Mouse (Mus musculus) myocyte (in vitro differentiated cells): ENCODE results near the gene Dnal1. TPM values are rescaled to one million over a fixed set of nuclear protein-coding genes. Genes with fewer than 3 reads are reported as not detected.

Source experiments
- H3K27me3 ChIP-seq: one replicate; pipeline ENCODE4 v1.6.1; 2011; ENCODE audit not compliant: control insufficient read depth, insufficient read depth, insufficient read length
- H3K36me3 ChIP-seq: one replicate; pipeline ENCODE4 v1.6.1; 2011; ENCODE audit not compliant: control insufficient read depth, insufficient read depth
- H3K4me2 ChIP-seq: one replicate; pipeline ENCODE4 v1.6.1; 2011; ENCODE audit warnings: low read depth, control low read depth
- H3K4me3 ChIP-seq: one replicate; pipeline ENCODE4 v1.5.1; 2011; ENCODE audit warnings: mild to moderate bottlenecking, control low read depth, moderate library complexity
- H3K79me2 ChIP-seq: one replicate; pipeline ENCODE4 v1.6.1; 2011; ENCODE audit not compliant: control insufficient read depth, insufficient read depth
- H3ac ChIP-seq: one replicate; pipeline ENCODE4 v1.6.1; 2011; ENCODE audit not compliant: control insufficient read depth, insufficient read length
- CEBPB ChIP-seq: IDR thresholded peaks from 2 replicates; pipeline ENCODE4 v1.6.1; 2011; ENCODE audit warnings: mild to moderate bottlenecking, moderate library complexity; ENCODE audit not compliant: poor library complexity, insufficient read depth, severe bottlenecking
- E2F4 ChIP-seq: IDR thresholded peaks from one replicate; pipeline ENCODE4 v1.6.1; 2011; ENCODE audit warnings: mild to moderate bottlenecking, control low read depth, moderate library complexity; ENCODE audit not compliant: insufficient read depth
- MAX ChIP-seq: IDR thresholded peaks from one replicate; pipeline ENCODE4 v1.6.1; 2011; ENCODE audit warnings: low read depth, mild to moderate bottlenecking, control low read depth
- MYOD1 ChIP-seq, 3 experiments: IDR thresholded peaks; one replicate each; pipeline ENCODE4 v1.6.1; 2011; ENCODE audit warnings: control low read depth in 2 of 3, low read depth in 2 of 3, mild to moderate bottlenecking in 2 of 3, moderate library complexity in 1 of 3; ENCODE audit not compliant: insufficient read length in 2 of 3, control insufficient read depth in 1 of 3
- MYOG ChIP-seq, 3 experiments: IDR thresholded peaks; one replicate each; pipeline ENCODE4 v1.6.1; 2011; ENCODE audit warnings: control low read depth in 2 of 3, low read depth in 2 of 3, mild to moderate bottlenecking in 2 of 3; ENCODE audit not compliant: insufficient read length in 2 of 3, control insufficient read depth in 1 of 3, insufficient read depth in 1 of 3
- POLR2A ChIP-seq: IDR thresholded peaks from one replicate; pipeline ENCODE4 v1.6.1; 2011; ENCODE audit warnings: low read depth, mild to moderate bottlenecking, control low read depth, moderate library complexity; ENCODE audit not compliant: insufficient read length
- POLR2AphosphoS2 ChIP-seq: IDR thresholded peaks from one replicate; pipeline ENCODE4 v1.6.1; 2011; ENCODE audit warnings: low read depth, control low read depth; ENCODE audit not compliant: insufficient read length
- REST ChIP-seq: IDR thresholded peaks from one replicate; pipeline ENCODE4 v1.6.1; 2011; ENCODE audit warnings: mild to moderate bottlenecking, control low read depth, moderate library complexity; ENCODE audit not compliant: insufficient read depth, insufficient read length
- SRF ChIP-seq: IDR thresholded peaks from one replicate; pipeline ENCODE4 v1.6.1; 2011; ENCODE audit warnings: low read depth; ENCODE audit not compliant: control insufficient read depth, insufficient read length
- TCF12 ChIP-seq: IDR thresholded peaks from one replicate; pipeline ENCODE4 v1.6.1; 2011; ENCODE audit warnings: mild to moderate bottlenecking, control low read depth; ENCODE audit not compliant: poor library complexity, insufficient read depth, severe bottlenecking
- TCF3 ChIP-seq: IDR thresholded peaks from one replicate; pipeline ENCODE4 v1.6.1; 2011; ENCODE audit warnings: low read depth, control low read depth; ENCODE audit not compliant: insufficient read length
- USF1 ChIP-seq: IDR thresholded peaks from one replicate; pipeline ENCODE4 v1.6.1; 2011; ENCODE audit warnings: low read depth, mild to moderate bottlenecking, control low read depth, moderate library complexity
- polyA plus RNA-seq: library from polyadenylated mRNA; unstranded; fragments of >200 nt; fragmentation: generic; extraction: Trizol; gene quantifications from one replicate; pipeline ENCODE4 v1.2.1, GENCODE M21; 2012; ENCODE audit warnings: missing spikeins

The Dnal1 gene
- polyA plus RNA-seq, 1 experiment = 11.4 TPM

GRCm38 (mm10) chr12:84152352-84153190 is 38.4 kb downstream of the Dnal1 start:
- TF ChIP-seq USF1 (no peak), MYOG (IDR thresholded peaks at IDR 0.05; ENCODE audit: control insufficient read depth in 1 of 3, insufficient read depth in 1 of 3, insufficient read length in 2 of 3, low read depth in 2 of 3) (no peak), TCF12 (no peak), E2F4 (no peak), TCF3 (no peak), CEBPB (no peak), POLR2A (no peak)
- peaks cover 32% of the 10 kb centered on the region for H3K36me3 ChIP-seq

GRCm38 (mm10) chr12:84153414-84153813 is 39.2 kb downstream of the Dnal1 start:
- H3K4me3 ChIP-seq = no peak overlapping the region
- H3K27me3 ChIP-seq = no peaks in the 10 kb centered on the region
- H3K79me2 ChIP-seq = no peaks in the 10 kb centered on the region
- peaks cover 37% of the 10 kb centered on the region for H3K36me3 ChIP-seq
- TF ChIP-seq E2F4 (no peak), TCF3 (no peak), POLR2A (no peak), REST (no peak), POLR2AphosphoS2 (no peak), SRF (no peak), TCF12 (no peak), MAX (no peak), USF1 (no peak), MYOG (IDR thresholded peaks at IDR 0.05; ENCODE audit: control insufficient read depth in 1 of 3, insufficient read depth in 1 of 3, insufficient read length in 2 of 3, low read depth in 2 of 3) (no peak), CEBPB (no peak), MYOD1 (IDR thresholded peaks at IDR 0.05; ENCODE audit: control insufficient read depth in 1 of 3, insufficient read length in 2 of 3, low read depth in 2 of 3) (no peak)
- no peak overlapping the region for H3K4me2 ChIP-seq
- no peak overlapping the region for H3ac ChIP-seq

More at GRCm38 (mm10) chr12:84152352-84153190, 38.4 kb downstream of the Dnal1 start:
- no peak overlapping the region for H3K4me2 ChIP-seq
- H3K79me2 ChIP-seq = no peaks in the 10 kb centered on the region
- H3K27me3 ChIP-seq = no peaks in the 10 kb centered on the region
- no peak overlapping the region for H3K4me3 ChIP-seq
- H3ac ChIP-seq = no peak overlapping the region

GRCm38 (mm10) chr12:84154786-84155522 is 40.8 kb downstream of the Dnal1 start:
- H3K36me3 ChIP-seq = peaks cover 40% of the 10 kb centered on the region
- H3K4me2 ChIP-seq = peak overlapping the region; percentile 46
- H3ac ChIP-seq = no peak overlapping the region
- TF ChIP-seq TCF12 (peak; percentile 1), POLR2A (no peak), SRF (no peak), MYOD1 (IDR thresholded peaks at IDR 0.05; ENCODE audit: control insufficient read depth in 1 of 3, insufficient read length in 2 of 3, low read depth in 2 of 3) (peak; percentile 31 to 87 (median 71)), MYOG (IDR thresholded peaks at IDR 0.05; ENCODE audit: control insufficient read depth in 1 of 3, insufficient read depth in 1 of 3, insufficient read length in 2 of 3, low read depth in 2 of 3) (peak in 2 of 3 experiments; percentile 13 to 83)
- no peaks in the 10 kb centered on the region for H3K27me3 ChIP-seq
- no peaks in the 10 kb centered on the region for H3K79me2 ChIP-seq
- H3K4me3 ChIP-seq = no peak overlapping the region

- Histone ChIP-seq H3K27me3 (no peaks in the 10 kb centered on the region), H3K79me2 (no peaks in the 10 kb centered on the region), H3K4me3 (no peak overlapping the region), H3ac (no peak overlapping the region), H3K4me2 (peak overlapping the region; percentile 46), H3K36me3 (peaks cover 37% of the 10 kb centered on the region)
- TF ChIP-seq MYOD1 (IDR thresholded peaks at IDR 0.05; ENCODE audit: control insufficient read depth in 1 of 3, insufficient read length in 2 of 3, low read depth in 2 of 3) (peak in 1 of 3 experiments; percentile 24), CEBPB (no peak)
These were observed 41.3 kb downstream of the Dnal1 start for GRCm38 (mm10) chr12:84155523-84155871.

- TF ChIP-seq E2F4 = no peak
- no peak for TF ChIP-seq TCF12
- TF ChIP-seq TCF3 = no peak
- TF ChIP-seq MAX = no peak
- TF ChIP-seq USF1 = no peak
- no peak for TF ChIP-seq REST
- no peak for TF ChIP-seq CEBPB
- peaks cover 37% of the 10 kb centered on the region for H3K36me3 ChIP-seq
- no peak overlapping the region for H3ac ChIP-seq
These were observed 42.0 kb downstream of the Dnal1 start for GRCm38 (mm10) chr12:84156210-84156609.

More at GRCm38 (mm10) chr12:84156210-84156609, 42.0 kb downstream of the Dnal1 start:
- Histone ChIP-seq H3K27me3 (no peaks in the 10 kb centered on the region), H3K4me2 (no peak overlapping the region), H3K4me3 (no peak overlapping the region), H3K79me2 (no peaks in the 10 kb centered on the region)
